Mouse (Mus musculus) forebrain, embryonic 13.5 days (tissue): ENCODE measurements around the gene Fxyd1. TPM values are rescaled to one million over a fixed set of nuclear protein-coding genes. Genes with fewer than 3 reads are reported as not detected.

Source experiments
- ATAC-seq: fragments of 200-750 bp; cut with Nextera tagmentation; 2 replicates; pipeline ENCODE4 v1.8.0; 2017
- H3K27ac ChIP-seq: fragments of 300-500 bp; sonication (generic); 2 replicates; pipeline ENCODE4 v1.5.1; 2015; ENCODE audit warnings: inconsistent platforms, mild to moderate bottlenecking, moderate library complexity
- H3K27me3 ChIP-seq: fragments of 300-500 bp; sonication (generic); 2 replicates; pipeline ENCODE4 v1.6.1; 2015; ENCODE audit warnings: mild to moderate bottlenecking, inconsistent platforms
- H3K36me3 ChIP-seq: fragments of 300-500 bp; sonication (generic); 2 replicates; pipeline ENCODE4 v1.6.1; 2015; ENCODE audit warnings: mild to moderate bottlenecking, inconsistent platforms; ENCODE audit not compliant: poor library complexity, severe bottlenecking
- H3K4me1 ChIP-seq: fragments of 300-500 bp; sonication (generic); 2 replicates; pipeline ENCODE4 v1.6.1; 2015; ENCODE audit warnings: inconsistent platforms
- H3K4me2 ChIP-seq: fragments of 300-500 bp; sonication (generic); 2 replicates; pipeline ENCODE4 v1.6.1; 2015; ENCODE audit warnings: inconsistent platforms, mild to moderate bottlenecking, moderate library complexity
- H3K4me3 ChIP-seq: fragments of 300-500 bp; sonication (generic); 2 replicates; pipeline ENCODE4 v1.5.1; 2015; ENCODE audit warnings: mild to moderate bottlenecking, inconsistent platforms
- H3K9ac ChIP-seq: fragments of 300-500 bp; sonication (generic); 2 replicates; pipeline ENCODE4 v1.6.1; 2015; ENCODE audit warnings: mild to moderate bottlenecking, inconsistent platforms
- H3K9me3 ChIP-seq: fragments of 300-500 bp; sonication (generic); replicated peaks from 2 replicates; pipeline ENCODE4 v1.6.1; 2016; ENCODE audit warnings: inconsistent platforms
- WGBS: fragments of 180-500 bp; shearing (Covaris S2); methylation state at CpG from one replicate; pipeline ENCODE4 v1.1.7; 2015; 5-methylcytosine and 5-hydroxymethylcytosine counted together
- polyA plus RNA-seq: library from polyadenylated mRNA; unstranded; fragments of >200 nt; fragmentation: Nextera tagmentation; extraction: Ambion mirVana; gene quantifications from 2 replicates; pipeline ENCODE4 v1.2.1, GENCODE M21; 2015

Gene Fxyd1
- polyA plus RNA-seq, 1 experiment from 2014 or later = 2.5 TPM

- no peaks in the 10 kb centered on the region for H3K27me3 ChIP-seq
- ATAC-seq = no peak
- H3K4me1 ChIP-seq = no peaks in the 10 kb centered on the region
- H3K9me3 ChIP-seq = no peaks in the 10 kb centered on the region
- no peak overlapping the region for H3K4me2 ChIP-seq
- no peaks in the 10 kb centered on the region for H3K36me3 ChIP-seq
- no peak overlapping the region for H3K4me3 ChIP-seq
- H3K9ac ChIP-seq = no peak overlapping the region
- WGBS = 74% methylated on average over 9 of the region's 9 CpGs
- H3K27ac ChIP-seq = no peak overlapping the region
Observed at GRCm38 (mm10) chr7:31033409-31034165, 23.4 kb downstream of the Fxyd1 start.

- H3K4me1 ChIP-seq = no peaks in the 10 kb centered on the region
- H3K4me3 ChIP-seq = no peak overlapping the region
- no peaks in the 10 kb centered on the region for H3K9me3 ChIP-seq
- H3K27me3 ChIP-seq = no peaks in the 10 kb centered on the region
- H3K9ac ChIP-seq = no peak overlapping the region
- WGBS = 90% methylated on average over 7 of the region's 7 CpGs
- H3K27ac ChIP-seq = no peak overlapping the region
- no peaks in the 10 kb centered on the region for H3K36me3 ChIP-seq
- ATAC-seq = no peak
- H3K4me2 ChIP-seq = no peak overlapping the region
Observed at GRCm38 (mm10) chr7:31031731-31032130, 25.3 kb downstream of the Fxyd1 start.

DNA sequence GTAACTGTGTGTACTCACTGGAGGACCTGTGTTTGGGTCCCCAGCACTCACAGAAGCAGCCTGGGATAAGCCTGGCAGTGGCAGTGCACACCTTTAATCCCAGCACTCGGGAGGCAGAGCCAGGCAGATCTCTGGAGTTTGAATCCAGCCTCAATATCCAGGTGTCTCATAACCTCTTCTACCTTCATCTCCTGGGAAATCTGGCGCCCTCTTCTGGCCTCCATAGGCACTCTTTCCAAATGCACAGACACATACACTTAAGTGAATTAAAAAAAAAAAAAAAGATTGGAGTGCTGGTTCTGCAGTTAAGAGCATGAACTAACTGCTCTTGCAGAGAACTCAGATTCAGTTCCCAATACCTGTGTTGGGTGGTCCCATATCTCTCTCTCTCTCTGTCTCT is 26.3 kb downstream of the Fxyd1 start:
- Histone ChIP-seq H3K36me3 (no peaks in the 10 kb centered on the region), H3K27ac (no peak overlapping the region), H3K4me1 (no peaks in the 10 kb centered on the region), H3K4me3 (no peak overlapping the region), H3K4me2 (no peak overlapping the region), H3K9me3 (0 out of 2 replicates have a peak, but pooled peaks cover 3% of the 10 kb centered on the region), H3K9ac (no peak overlapping the region), H3K27me3 (no peaks in the 10 kb centered on the region)
- no peak for ATAC-seq
- WGBS = 82% methylated on average over 2 of the region's 2 CpGs

GRCm38 (mm10) chr7:31028609-31029008 is 28.4 kb downstream of the Fxyd1 start:
- ATAC-seq = no peak
- no peaks in the 10 kb centered on the region for H3K27me3 ChIP-seq

GRCm38 (mm10) chr7:31017104-31017901 is 39.7 kb downstream of the Fxyd1 start:
- no peak overlapping the region for H3K4me2 ChIP-seq
- peaks cover 20% of the 10 kb centered on the region for H3K4me1 ChIP-seq
- H3K36me3 ChIP-seq = no peaks in the 10 kb centered on the region
- no peak overlapping the region for H3K9ac ChIP-seq
- no peak for ATAC-seq
- H3K27me3 ChIP-seq = no peaks in the 10 kb centered on the region
- H3K27ac ChIP-seq = no peak overlapping the region
- 52% methylated on average over 10 of the region's 10 CpGs for WGBS
- H3K4me3 ChIP-seq = no peak overlapping the region
- no peaks in the 10 kb centered on the region for H3K9me3 ChIP-seq

More at GRCm38 (mm10) chr7:31028609-31029008, 28.4 kb downstream of the Fxyd1 start:
- Histone ChIP-seq H3K9ac (no peak overlapping the region), H3K4me3 (no peak overlapping the region), H3K4me1 (no peaks in the 10 kb centered on the region), H3K4me2 (no peak overlapping the region), H3K27ac (no peak overlapping the region), H3K9me3 (0 out of 2 replicates have a peak, but pooled peaks cover 3% of the 10 kb centered on the region), H3K36me3 (no peaks in the 10 kb centered on the region)
- WGBS = 79% methylated on average over 8 of the region's 8 CpGs

- WGBS = 91% methylated on average over 5 of the region's 5 CpGs
- no peak overlapping the region for H3K4me3 ChIP-seq
- no peak overlapping the region for H3K4me2 ChIP-seq
- no peak for ATAC-seq
- H3K4me1 ChIP-seq = peaks cover 20% of the 10 kb centered on the region
- H3K27ac ChIP-seq = no peak overlapping the region
- H3K27me3 ChIP-seq = no peaks in the 10 kb centered on the region
- no peaks in the 10 kb centered on the region for H3K9me3 ChIP-seq
- H3K9ac ChIP-seq = no peak overlapping the region
- H3K36me3 ChIP-seq = no peaks in the 10 kb centered on the region
Observed at GRCm38 (mm10) chr7:31012971-31013370, 44.0 kb downstream of the Fxyd1 start.

DNA sequence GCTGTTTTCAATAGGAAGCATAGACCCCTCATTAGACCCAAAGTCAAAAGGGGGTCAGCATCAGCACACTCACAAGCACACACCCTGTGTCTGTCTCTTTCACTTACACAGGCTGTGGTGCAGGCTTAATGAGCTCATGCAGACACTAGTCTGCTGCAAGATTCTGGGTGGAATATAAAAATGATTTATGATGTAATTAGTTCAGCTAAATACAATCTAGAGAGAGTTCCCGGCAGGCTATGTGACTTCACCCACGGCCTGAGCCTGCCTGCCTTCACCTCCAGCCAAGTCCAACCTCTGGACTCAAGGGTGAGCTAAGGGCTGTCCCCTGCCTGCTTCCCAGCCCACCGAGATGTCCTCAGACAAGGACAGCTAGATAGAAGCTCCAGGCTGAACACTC is 48.1 kb downstream of the Fxyd1 start:
- no peak overlapping the region for H3K4me2 ChIP-seq
- no peak overlapping the region for H3K9ac ChIP-seq
- H3K4me3 ChIP-seq = no peak overlapping the region
- 84% methylated on average over 3 of the region's 3 CpGs for WGBS
- H3K27ac ChIP-seq = no peak overlapping the region
- ATAC-seq = no peak
- H3K4me1 ChIP-seq = no peaks in the 10 kb centered on the region
- no peaks in the 10 kb centered on the region for H3K36me3 ChIP-seq
- no peaks in the 10 kb centered on the region for H3K27me3 ChIP-seq
- H3K9me3 ChIP-seq = no peaks in the 10 kb centered on the region

DNA sequence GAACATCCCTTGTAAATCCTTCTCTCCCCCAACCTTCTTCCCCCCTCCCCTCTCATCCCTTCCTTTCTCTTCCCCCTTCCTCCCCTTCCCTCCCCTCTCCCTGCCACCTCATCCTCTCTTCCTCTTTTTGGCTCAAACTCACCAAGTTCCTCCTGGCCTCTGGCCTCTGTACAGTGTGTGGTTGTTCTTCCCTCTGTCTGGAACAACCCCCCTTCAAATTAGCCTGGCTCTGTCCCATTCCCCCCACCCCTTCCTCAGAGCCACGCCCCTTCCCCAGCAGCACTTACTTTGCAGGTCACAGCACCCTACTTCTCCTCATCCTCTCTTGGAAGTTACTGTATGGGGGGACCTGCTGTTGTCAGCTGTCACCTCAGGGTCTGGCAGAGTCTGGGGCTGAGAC is 48.8 kb downstream of the Fxyd1 start:
- H3K27ac ChIP-seq = no peak overlapping the region
- no peaks in the 10 kb centered on the region for H3K36me3 ChIP-seq
- no peaks in the 10 kb centered on the region for H3K4me1 ChIP-seq
- H3K9ac ChIP-seq = no peak overlapping the region
- 53% methylated on average over 1 of the region's 1 CpGs for WGBS
- H3K4me2 ChIP-seq = no peak overlapping the region
- no peak for ATAC-seq
- H3K4me3 ChIP-seq = no peak overlapping the region
- H3K9me3 ChIP-seq = no peaks in the 10 kb centered on the region
- no peaks in the 10 kb centered on the region for H3K27me3 ChIP-seq

GRCm38 (mm10) chr7:31007775-31008174 is 49.2 kb downstream of the Fxyd1 start:
- H3K4me2 ChIP-seq = no peak overlapping the region
- no peaks in the 10 kb centered on the region for H3K9me3 ChIP-seq
- H3K27me3 ChIP-seq = no peaks in the 10 kb centered on the region
- 87% methylated on average over 1 of the region's 1 CpGs for WGBS
- no peaks in the 10 kb centered on the region for H3K36me3 ChIP-seq
- H3K9ac ChIP-seq = no peak overlapping the region
- no peak overlapping the region for H3K27ac ChIP-seq
- ATAC-seq = no peak
- no peak overlapping the region for H3K4me3 ChIP-seq
- H3K4me1 ChIP-seq = no peaks in the 10 kb centered on the region

DNA sequence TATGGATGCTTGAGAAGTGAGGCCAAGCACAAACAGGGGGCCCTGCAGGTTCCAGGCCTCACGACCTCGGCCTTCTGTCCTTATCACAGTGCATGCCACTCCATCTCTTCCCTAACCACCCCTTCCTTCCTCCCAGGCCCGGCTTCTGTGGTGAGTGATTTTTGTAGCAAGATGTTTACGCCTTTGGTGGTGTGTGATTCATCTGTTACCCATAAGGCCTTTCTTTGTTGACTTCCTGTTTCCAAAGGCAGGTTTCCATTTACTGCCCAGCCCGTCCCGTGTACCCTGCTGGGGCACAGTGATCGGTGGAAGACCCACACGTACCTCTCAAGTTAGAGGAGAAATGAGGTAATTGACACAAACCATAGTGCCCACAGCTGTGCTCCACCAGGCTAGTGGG is 54.3 kb downstream of the Fxyd1 start:
- H3K9me3 ChIP-seq = no peaks in the 10 kb centered on the region

More for the DNA sequence above, 54.3 kb downstream of the Fxyd1 start:
- H3K4me1 ChIP-seq = 0 out of 2 replicates have a peak, but pooled peaks cover 6% of the 10 kb centered on the region
- no peaks in the 10 kb centered on the region for H3K36me3 ChIP-seq
- H3K4me3 ChIP-seq = no peak overlapping the region
- no peak for ATAC-seq
- H3K4me2 ChIP-seq = no peak overlapping the region
- no peak overlapping the region for H3K27ac ChIP-seq
- no peaks in the 10 kb centered on the region for H3K27me3 ChIP-seq
- WGBS = 89% methylated on average over 8 of the region's 8 CpGs
- H3K9ac ChIP-seq = no peak overlapping the region
